Mouse (Mus musculus): ENCODE results near the gene Map4k5.

Gene Map4k5

GRCm38 (mm10) chr12:69885170-69885923, 7.7 kb downstream of the Map4k5 start:
- no peak for DNase-seq

- no peak for DNase-seq
Measured at GRCm38 (mm10) chr12:69884053-69884452, 8.9 kb downstream of the Map4k5 start.

GRCm38 (mm10) chr12:69881198-69881905, 11.6 kb downstream of the Map4k5 start:
- no peak for DNase-seq

GRCm38 (mm10) chr12:69879739-69880138, 13.3 kb downstream of the Map4k5 start:
- DNase-seq = no peak

GRCm38 (mm10) chr12:69879172-69879665, 13.8 kb downstream of the Map4k5 start:
- DNase-seq = no peak

- DNase-seq = no peak
Measured at GRCm38 (mm10) chr12:69877842-69878363, 15.1 kb downstream of the Map4k5 start.

GRCm38 (mm10) chr12:69871632-69872031, 21.4 kb downstream of the Map4k5 start:
- DNase-seq = no peak

GRCm38 (mm10) chr12:69867338-69867737, 25.7 kb downstream of the Map4k5 start:
- DNase-seq = peak; percentile 63

GRCm38 (mm10) chr12:69864164-69864692, 28.8 kb downstream of the Map4k5 start:
- peak; percentile 17 for DNase-seq

GRCm38 (mm10) chr12:69863505-69863904, 29.5 kb downstream of the Map4k5 start:
- DNase-seq = peak; percentile 80

GRCm38 (mm10) chr12:69858847-69859246, 34.2 kb downstream of the Map4k5 start:
- DNase-seq = no peak

GRCm38 (mm10) chr12:69857597-69857996, 35.4 kb downstream of the Map4k5 start:
- DNase-seq = no peak

GRCm38 (mm10) chr12:69856398-69856797, 36.6 kb downstream of the Map4k5 start:
- no peak for DNase-seq

- no peak for DNase-seq
Measured at GRCm38 (mm10) chr12:69855641-69856300, 37.2 kb downstream of the Map4k5 start.

GRCm38 (mm10) chr12:69853942-69854341, 39.1 kb downstream of the Map4k5 start:
- DNase-seq = no peak

- no peak for DNase-seq
Measured at GRCm38 (mm10) chr12:69853387-69853786, 39.6 kb downstream of the Map4k5 start.

- DNase-seq = no peak
Measured at GRCm38 (mm10) chr12:69852288-69852687, 40.7 kb downstream of the Map4k5 start.

- DNase-seq = no peak
Measured at GRCm38 (mm10) chr12:69848083-69848878, 44.7 kb downstream of the Map4k5 start.

- no peak for DNase-seq
Measured at GRCm38 (mm10) chr12:69846499-69846898, 46.5 kb downstream of the Map4k5 start.

- DNase-seq = no peak
Measured at GRCm38 (mm10) chr12:69845722-69846121, 47.3 kb downstream of the Map4k5 start.

GRCm38 (mm10) chr12:69843531-69844445, 49.2 kb downstream of the Map4k5 start:
- DNase-seq = no peak
